Mouse (Mus musculus): ENCODE measurements around the gene Plxna4.

DNA sequence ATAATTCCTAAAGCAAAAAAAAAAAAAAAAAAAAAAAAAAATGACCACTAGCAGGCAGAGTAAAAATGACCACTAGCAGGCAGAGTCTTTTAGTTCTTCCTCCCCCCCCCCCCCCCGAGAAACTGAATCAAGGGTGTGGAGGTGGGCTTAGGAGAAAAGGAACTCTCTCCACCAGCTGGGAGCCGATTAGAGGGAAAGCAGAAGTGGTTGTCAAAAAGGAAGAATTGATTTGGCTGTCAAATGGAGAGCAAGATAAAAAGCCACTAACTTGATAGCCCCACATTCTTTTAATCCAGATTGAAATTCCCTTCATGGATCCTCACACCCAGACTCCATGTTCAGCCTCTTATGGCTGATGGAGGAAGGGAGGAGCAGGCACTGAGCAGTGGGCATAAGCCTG, 478.8 kb downstream of the Plxna4 start:
- TF ChIP-seq CTCF (IDR thresholded peaks at IDR 0.05; ENCODE audit: borderline replicate concordance, insufficient read depth, low read length) (no peak), POLR2A (IDR thresholded peaks at IDR 0.05; ENCODE audit: low read depth, low read length) (no peak)
